In genomic region chr1:55026444-55027252, GRCm38 (mm10) we compare ENCODE assay signal across 8 mouse cellular contexts. TPM values are rescaled to one million over a fixed set of nuclear protein-coding genes. Genes with fewer than 3 reads are reported as not detected.
DNase-seq lines count a peak whose midpoint lies in the region; ATAC-seq and TF ChIP-seq lines count a peak whose summit lies in the region.

No protein-coding gene starts in this region.

- no peaks in the 10 kb centered on the region for H3K4me1 ChIP-seq in kidney, postnatal 0 days (replicated peaks; ENCODE audit: insufficient read depth, low read length)
- peaks cover 4% of the 10 kb centered on the region; the same call in 1 of the 2 replicates for H3K4me1 ChIP-seq in embryonic fibroblast, embryonic 13.5 days (ENCODE audit: control insufficient read depth, insufficient read depth, low read length)
- no peaks in the 10 kb centered on the region for H3K4me1 ChIP-seq in intestine, embryonic 15.5 days (replicated peaks)
- H3K4me1 ChIP-seq in midbrain, embryonic 14.5 days (ENCODE audit: control insufficient read depth, insufficient read depth, low read length): peaks cover 12% of the 10 kb centered on the region

- H3K4me3 ChIP-seq in kidney, postnatal 0 days (replicated peaks; ENCODE audit: low read depth, low read length): peak overlapping the region; percentile 99
- peak overlapping the region; percentile 100 for H3K4me3 ChIP-seq in embryonic fibroblast, embryonic 13.5 days (ENCODE audit: insufficient read depth, low read length)
- peak overlapping the region; percentile 91 for H3K4me3 ChIP-seq in intestine, embryonic 15.5 days (replicated peaks)
- H3K4me3 ChIP-seq in midbrain, embryonic 14.5 days (replicated peaks; ENCODE audit: low read depth, low read length): peak overlapping the region; percentile 98

- POLR2A ChIA-PET in Patski (lab: Charles Lee): no interaction called here

- no peak for TF ChIP-seq CTCF in kidney, postnatal 0 days (IDR thresholded peaks at IDR 0.05; ENCODE audit: low read depth)
- no peak for TF ChIP-seq CTCF in Patski (IDR thresholded peaks at IDR 0.05)
- TF ChIP-seq CTCF in embryonic fibroblast, embryonic 13.5 days (IDR thresholded peaks at IDR 0.05; ENCODE audit: borderline replicate concordance, insufficient read depth, low read length): no peak

- under 1% methylated on average over 55 of the region's 55 CpGs for WGBS in kidney, postnatal 0 days
- WGBS in intestine, embryonic 15.5 days: under 1% methylated on average over 55 of the region's 55 CpGs
- under 1% methylated on average over 55 of the region's 55 CpGs for WGBS in midbrain, embryonic 14.5 days

- ATAC-seq in kidney, postnatal 0 days (replicated peaks; ENCODE audit: low FRiP score, low read depth): peak; percentile 47
- peak; percentile 55 for ATAC-seq in Patski
- peak; percentile 58 for ATAC-seq in intestine, embryonic 15.5 days
- ATAC-seq in midbrain, embryonic 14.5 days (ENCODE audit: low FRiP score, low TSS enrichment): peak; percentile 77

- DNase-seq in kidney, postnatal 0 days (ENCODE audit: low spot score): peak; percentile 36
- DNase-seq in kidney, adult 11 months: no peak
- no peak for DNase-seq in Patski (ENCODE audit: low read depth, low spot score)
- DNase-seq in midbrain, embryonic 14.5 days: peak; percentile 3
- DNase-seq in spleen, postnatal 4 days (ENCODE audit: low spot score in 2 of 2): no peak
- no peak for DNase-seq in adrenal gland, postnatal 25 days

- no peak for TF ChIP-seq POLR2A in embryonic fibroblast, embryonic 13.5 days (IDR thresholded peaks at IDR 0.05; ENCODE audit: low read depth, low read length)

- in situ Hi-C loops in Patski (cut with MboI; ENCODE audit: low pct_unique_long_range_greater_than_20kb): no loop called here

- no peaks in the 10 kb centered on the region for H3K9me3 ChIP-seq in kidney, postnatal 0 days (replicated peaks; ENCODE audit: low read length)
- no peaks in the 10 kb centered on the region for H3K9me3 ChIP-seq in intestine, embryonic 15.5 days
- H3K9me3 ChIP-seq in midbrain, embryonic 14.5 days (ENCODE audit: control insufficient read depth, low read length): no peaks in the 10 kb centered on the region

- H3K27me3 ChIP-seq in kidney, postnatal 0 days (ENCODE audit: insufficient read depth, low read length): no peaks in the 10 kb centered on the region
- H3K27me3 ChIP-seq in Patski: no peaks in the 10 kb centered on the region
- H3K27me3 ChIP-seq in intestine, embryonic 15.5 days (replicated peaks): no peaks in the 10 kb centered on the region
- H3K27me3 ChIP-seq in midbrain, embryonic 14.5 days (ENCODE audit: control insufficient read depth, insufficient read depth, low read length): no peaks in the 10 kb centered on the region

- H3K27ac ChIP-seq in kidney, postnatal 0 days: peak overlapping the region; percentile 97
- peak overlapping the region; percentile 62 for H3K27ac ChIP-seq in embryonic fibroblast, embryonic 13.5 days (ENCODE audit: insufficient read depth, low read length)
- peak overlapping the region; percentile 93 for H3K27ac ChIP-seq in intestine, embryonic 15.5 days
- peak overlapping the region; percentile 94 for H3K27ac ChIP-seq in midbrain, embryonic 14.5 days (replicated peaks; ENCODE audit: low read depth, low read length)

- H3K4me2 ChIP-seq in kidney, postnatal 0 days (ENCODE audit: low read length): peak overlapping the region; percentile 75
- H3K4me2 ChIP-seq in intestine, embryonic 15.5 days (replicated peaks): peak overlapping the region; percentile 58
- H3K4me2 ChIP-seq in midbrain, embryonic 14.5 days (ENCODE audit: low read length): peak overlapping the region; percentile 90

- peak overlapping the region; percentile 99 for H3K9ac ChIP-seq in kidney, postnatal 0 days (ENCODE audit: low read depth, low read length)
- H3K9ac ChIP-seq in intestine, embryonic 15.5 days: peak overlapping the region; percentile 98
- peak overlapping the region; percentile 97 for H3K9ac ChIP-seq in midbrain, embryonic 14.5 days (replicated peaks; ENCODE audit: low read length)

- H3K36me3 ChIP-seq in kidney, postnatal 0 days (ENCODE audit: insufficient read depth, low read length): no peaks in the 10 kb centered on the region
- no peaks in the 10 kb centered on the region for H3K36me3 ChIP-seq in intestine, embryonic 15.5 days
- no peaks in the 10 kb centered on the region for H3K36me3 ChIP-seq in midbrain, embryonic 14.5 days (ENCODE audit: control insufficient read depth, insufficient read depth, low read length)

- CTCF ChIA-PET in Patski (lab: Charles Lee): interaction anchor here (1.2 kb wide), 1 partner anchor 10 kb away, joined by 3 read pairs; no protein-coding TSS in a partner anchor

RNA-seq across cellular contexts. Expression of gene Sf3b1, which starts 0.6 kb away (rescaled TPM):
- polyA plus RNA-seq in kidney, postnatal 0 days (2015; fragmentation: Nextera tagmentation; extraction: Ambion mirVana): 271 and 294 TPM in 2 replicates
- polyA plus RNA-seq in Patski (2021): 147 TPM
- polyA plus RNA-seq in embryonic fibroblast, embryonic 13.5 days (2011; ENCODE audit: insufficient read length, low read depth, missing spikeins): 246 and 258 TPM in 2 replicates
- polyA plus RNA-seq in intestine, embryonic 15.5 days (2015; fragmentation: Nextera tagmentation; extraction: Ambion mirVana): 269 and 327 TPM in 2 replicates
- polyA plus RNA-seq in midbrain, embryonic 14.5 days (2014; fragmentation: Nextera tagmentation; extraction: Ambion mirVana): 339 and 395 TPM in 2 replicates
- 134 and 161 TPM in 2 replicates for total RNA-seq in adrenal gland, postnatal 25 days (2021)

RNA-seq across cellular contexts. Expression of gene Coq10b, which starts 25.9 kb away (rescaled TPM):
- polyA plus RNA-seq in kidney, postnatal 0 days (2015; fragmentation: Nextera tagmentation; extraction: Ambion mirVana): 23.9 and 25.5 TPM in 2 replicates
- polyA plus RNA-seq in Patski (2021): 43.5 TPM
- 67.1 and 82.1 TPM in 2 replicates for polyA plus RNA-seq in embryonic fibroblast, embryonic 13.5 days (2011; ENCODE audit: insufficient read length, low read depth, missing spikeins)
- polyA plus RNA-seq in intestine, embryonic 15.5 days (2015; fragmentation: Nextera tagmentation; extraction: Ambion mirVana): 16.7 and 17.8 TPM in 2 replicates
- 38.7 and 41.4 TPM in 2 replicates for polyA plus RNA-seq in midbrain, embryonic 14.5 days (2014; fragmentation: Nextera tagmentation; extraction: Ambion mirVana)
- total RNA-seq in adrenal gland, postnatal 25 days (2021): 64.2 and 77.0 TPM in 2 replicates

Comparison
In these comparisons a context has a peak if more than half of its experiments do, and no peak if none do; other contexts are left out.
1. DNase-seq: peak in kidney, postnatal 0 days (single experiment) and midbrain, embryonic 14.5 days (single experiment); none in kidney, adult 11 months (single experiment), Patski (single experiment), spleen, postnatal 4 days (0 of 2) and adrenal gland, postnatal 25 days (single experiment).
2. Peak in every context shown above with its lines, with median percentiles within 50 percentile points of each other: ATAC-seq, H3K27ac ChIP-seq, H3K4me2 ChIP-seq, H3K4me3 ChIP-seq and H3K9ac ChIP-seq.